Mouse (Mus musculus) hindbrain, embryonic 15.5 days (tissue): Measurements from ENCODE around the gene Il12rb2. TPM values are rescaled to one million over a fixed set of nuclear protein-coding genes. Genes with fewer than 3 reads are reported as not detected.

Experiments used
- ATAC-seq: fragments of 200-750 bp; cut with Nextera tagmentation; 2 replicates; pipeline ENCODE4 v1.8.0; 2017; ENCODE audit warnings: low read depth, moderate number of reproducible peaks, moderate TSS enrichment; ENCODE audit not compliant: low FRiP score
- H3K27ac ChIP-seq: fragments of 300-500 bp; sonication (generic); replicated peaks from 2 replicates; pipeline ENCODE4 v1.5.1; 2015; ENCODE audit warnings: mild to moderate bottlenecking, inconsistent platforms
- H3K27me3 ChIP-seq: fragments of 300-500 bp; sonication (generic); 2 replicates; pipeline ENCODE4 v1.6.1; 2015; ENCODE audit warnings: control low read depth, inconsistent platforms
- H3K36me3 ChIP-seq: fragments of 300-500 bp; sonication (generic); 2 replicates; pipeline ENCODE4 v1.6.1; 2015; ENCODE audit warnings: control low read depth, inconsistent platforms
- H3K4me1 ChIP-seq: fragments of 300-500 bp; sonication (generic); replicated peaks from 2 replicates; pipeline ENCODE4 v1.6.1; 2015; ENCODE audit warnings: control low read depth, inconsistent platforms
- H3K4me2 ChIP-seq: fragments of 300-500 bp; sonication (generic); 2 replicates; pipeline ENCODE4 v1.6.1; 2015; ENCODE audit warnings: moderate library complexity, mild to moderate bottlenecking, inconsistent platforms
- H3K4me3 ChIP-seq: fragments of 300-500 bp; sonication (generic); 2 replicates; pipeline ENCODE4 v1.5.1; 2015; ENCODE audit warnings: mild to moderate bottlenecking, inconsistent platforms
- H3K9ac ChIP-seq: fragments of 300-500 bp; sonication (generic); 2 replicates; pipeline ENCODE4 v1.6.1; 2015; ENCODE audit warnings: inconsistent platforms
- H3K9me3 ChIP-seq: fragments of 300-500 bp; sonication (generic); 2 replicates; pipeline ENCODE4 v1.6.1; 2016; ENCODE audit warnings: control low read depth, inconsistent platforms
- WGBS: fragments of 180-500 bp; shearing (Covaris S2); methylation state at CpG from one replicate; pipeline ENCODE4 v1.1.7; 2015; 5-methylcytosine and 5-hydroxymethylcytosine counted together
- polyA plus RNA-seq: library from polyadenylated mRNA; unstranded; fragments of >200 nt; fragmentation: Nextera tagmentation; extraction: Ambion mirVana; gene quantifications from 2 replicates; pipeline ENCODE4 v1.2.1, GENCODE M21; 2015

Il12rb2 gene
- polyA plus RNA-seq: not detected in 2 replicates

DNA sequence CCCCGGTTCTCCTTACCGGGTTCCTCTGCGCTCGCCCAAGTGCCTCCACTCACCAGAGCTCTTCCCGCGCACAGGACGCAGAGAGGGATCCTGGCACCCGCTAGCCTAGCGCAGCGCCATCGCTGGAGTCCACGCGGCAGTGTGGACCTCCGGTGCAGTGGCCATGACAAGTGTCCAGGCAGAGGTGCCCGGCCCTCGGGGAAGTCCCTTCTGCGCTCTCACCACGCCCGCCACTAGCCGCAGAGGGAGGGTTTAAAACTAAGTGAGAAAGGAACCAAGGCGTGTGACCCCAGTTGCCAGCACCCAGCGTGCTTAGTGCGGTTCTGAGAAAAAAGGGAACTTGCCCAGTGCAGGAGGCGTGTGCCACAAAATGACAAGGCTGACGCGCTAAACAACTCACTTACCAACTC, at the start of gene Il12rb2:
Gene Il12rb2 (minus strand): TSS at position 207 of the 410 bp plus-strand sequence.
- H3K4me3 ChIP-seq: peak within 1 kb of the TSS; percentile 31
- H3K4me2 ChIP-seq: peak within 1 kb of the TSS; percentile 70
- H3K36me3 ChIP-seq: no peaks in the 10 kb centered on the region
- H3K9ac ChIP-seq: no peak within 1 kb of the TSS
- WGBS: 4% methylated on average over 26 of the region's 26 CpGs
- no peak within 1 kb of the TSS for H3K27ac ChIP-seq
- H3K27me3 ChIP-seq: peaks cover 13% of the 10 kb centered on the region; the same call in 1 of the 2 replicates
- ATAC-seq: peak; percentile 42; the same call in 1 of the 2 replicates
- H3K9me3 ChIP-seq: no peaks in the 10 kb centered on the region
- H3K4me1 ChIP-seq: peaks cover 6% of the 10 kb centered on the region

DNA sequence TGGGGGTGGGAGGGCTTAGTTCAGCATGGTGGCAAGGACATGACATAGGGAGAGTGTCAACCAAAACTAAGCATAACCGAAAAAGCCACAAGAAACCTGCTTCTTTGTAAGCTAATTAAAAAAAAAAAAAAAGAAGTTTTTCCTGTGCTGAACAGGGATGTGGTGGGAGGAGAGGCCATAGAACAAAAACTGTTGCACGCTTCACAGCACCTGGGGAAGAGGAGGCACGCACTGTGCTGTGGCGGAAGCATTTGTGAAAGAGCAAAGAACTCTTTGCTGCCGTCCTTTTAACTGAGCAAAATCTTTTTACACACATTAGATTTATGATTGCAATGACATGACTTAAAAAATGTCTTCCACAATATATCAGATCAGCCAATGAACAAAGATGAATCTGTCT, 45.8 kb upstream of the Il12rb2 start:
- H3K36me3 ChIP-seq: no peaks in the 10 kb centered on the region
- no peaks in the 10 kb centered on the region for H3K4me1 ChIP-seq
- ATAC-seq: no peak
- no peak overlapping the region for H3K27ac ChIP-seq
- no peak overlapping the region for H3K4me3 ChIP-seq
- no peak overlapping the region for H3K4me2 ChIP-seq
- H3K27me3 ChIP-seq: no peaks in the 10 kb centered on the region
- H3K9me3 ChIP-seq: no peaks in the 10 kb centered on the region
- H3K9ac ChIP-seq: no peak overlapping the region
- WGBS: 56% methylated on average over 5 of the region's 5 CpGs

DNA sequence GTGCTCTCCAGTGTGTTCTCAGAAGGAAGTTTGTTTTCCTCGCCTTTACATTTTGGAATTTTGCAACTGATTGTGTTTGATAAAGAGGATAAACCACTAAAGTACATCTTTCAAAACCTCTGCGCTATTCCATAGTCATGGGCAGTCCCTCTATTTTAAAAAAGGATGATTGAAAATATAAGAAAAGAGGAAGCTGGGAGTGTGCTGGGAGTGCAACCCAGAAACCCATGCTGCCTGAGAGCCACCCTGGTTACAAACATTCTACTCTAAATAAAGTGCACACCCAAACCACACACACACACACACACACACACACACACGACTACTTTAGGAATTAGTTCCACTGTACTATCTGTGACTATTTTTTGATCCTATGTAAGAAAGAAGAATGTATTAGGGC, 40.6 kb upstream of the Il12rb2 start:
- no peaks in the 10 kb centered on the region for H3K36me3 ChIP-seq
- no peak overlapping the region for H3K4me2 ChIP-seq
- H3K27ac ChIP-seq: no peak overlapping the region
- ATAC-seq: no peak
- no peaks in the 10 kb centered on the region for H3K27me3 ChIP-seq
- H3K4me3 ChIP-seq: no peak overlapping the region
- WGBS: 89% methylated on average over 3 of the region's 3 CpGs
- H3K9me3 ChIP-seq: no peaks in the 10 kb centered on the region
- H3K4me1 ChIP-seq: no peaks in the 10 kb centered on the region
- no peak overlapping the region for H3K9ac ChIP-seq

DNA sequence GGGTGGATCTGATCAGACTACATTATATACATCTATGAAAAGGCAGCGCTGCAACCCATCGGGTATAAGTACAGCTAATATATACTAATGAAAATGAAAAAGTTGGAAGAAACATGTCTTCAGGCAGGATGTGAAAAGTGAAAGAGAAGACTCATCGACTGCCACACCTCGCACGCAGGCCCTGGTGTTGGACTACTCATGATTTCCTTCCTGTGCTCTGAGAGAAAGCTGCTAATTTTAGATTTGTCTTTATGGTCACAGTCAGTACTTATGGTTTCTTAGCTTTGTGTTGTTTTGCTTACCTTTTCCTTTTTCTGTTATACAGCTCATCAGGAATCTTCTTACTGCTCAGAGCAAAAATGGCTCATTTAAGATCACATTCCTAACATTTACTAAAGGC, 39.3 kb upstream of the Il12rb2 start:
- Histone ChIP-seq H3K4me1 (no peaks in the 10 kb centered on the region), H3K9ac (no peak overlapping the region), H3K27ac (no peak overlapping the region), H3K27me3 (no peaks in the 10 kb centered on the region), H3K36me3 (no peaks in the 10 kb centered on the region), H3K4me2 (no peak overlapping the region), H3K9me3 (no peaks in the 10 kb centered on the region), H3K4me3 (no peak overlapping the region)
- 91% methylated on average over 5 of the region's 5 CpGs for WGBS
- no peak for ATAC-seq

DNA sequence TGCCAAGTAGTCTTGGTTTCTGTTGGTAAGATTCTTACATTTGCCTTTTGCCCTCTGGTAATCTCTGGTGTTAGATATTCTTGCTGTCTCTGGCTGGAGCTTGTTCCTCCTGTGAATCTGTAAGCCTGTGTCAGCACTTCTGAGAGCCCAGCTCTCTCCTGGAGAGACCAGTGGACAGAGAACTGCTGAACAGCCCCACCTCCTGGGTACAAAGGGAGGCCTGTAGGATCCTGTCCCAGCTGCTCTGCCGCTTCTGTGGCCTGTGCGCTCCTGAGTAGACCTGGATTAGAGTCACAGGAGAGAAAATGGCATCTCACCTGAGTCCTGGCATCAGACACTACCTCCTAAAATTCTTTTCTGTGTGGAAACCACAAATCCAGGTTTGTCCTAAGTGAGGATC, 37.4 kb upstream of the Il12rb2 start:
- WGBS: 85% methylated on average over 2 of the region's 2 CpGs
- no peaks in the 10 kb centered on the region for H3K27me3 ChIP-seq
- no peaks in the 10 kb centered on the region for H3K9me3 ChIP-seq
- H3K9ac ChIP-seq: no peak overlapping the region
- ATAC-seq: no peak
- no peak overlapping the region for H3K27ac ChIP-seq
- H3K4me3 ChIP-seq: no peak overlapping the region
- H3K4me2 ChIP-seq: no peak overlapping the region
- H3K4me1 ChIP-seq: no peaks in the 10 kb centered on the region
- H3K36me3 ChIP-seq: no peaks in the 10 kb centered on the region

DNA sequence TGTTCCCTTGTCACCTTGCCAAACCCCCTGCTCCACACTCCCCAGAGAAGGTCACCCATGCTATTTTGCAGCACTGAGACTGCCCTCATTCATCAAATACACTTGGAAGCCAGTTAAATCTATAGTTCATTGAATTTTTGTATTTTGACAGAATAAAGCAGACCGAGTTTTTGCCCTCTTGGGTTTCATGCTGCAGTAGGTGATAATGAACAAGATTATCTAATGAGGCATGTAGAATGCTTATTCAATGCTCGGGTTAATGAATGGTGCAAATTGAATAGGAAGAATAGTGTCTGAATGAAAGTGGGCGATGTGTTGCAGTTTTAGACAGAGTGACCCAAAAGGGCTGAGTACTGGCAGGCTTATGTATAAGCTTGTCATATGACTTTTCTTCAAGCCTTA, 29.3 kb upstream of the Il12rb2 start:
- Histone ChIP-seq H3K4me3 (no peak overlapping the region), H3K27me3 (no peaks in the 10 kb centered on the region), H3K36me3 (no peaks in the 10 kb centered on the region), H3K27ac (no peak overlapping the region), H3K4me2 (0 out of 2 replicates have a peak overlapping the region, but pooled peaks have one; percentile 6), H3K9me3 (no peaks in the 10 kb centered on the region), H3K9ac (no peak overlapping the region), H3K4me1 (no peaks in the 10 kb centered on the region)
- WGBS: 20% methylated on average over 3 of the region's 3 CpGs
- peak; percentile 34; the same call in 1 of the 2 replicates for ATAC-seq

DNA sequence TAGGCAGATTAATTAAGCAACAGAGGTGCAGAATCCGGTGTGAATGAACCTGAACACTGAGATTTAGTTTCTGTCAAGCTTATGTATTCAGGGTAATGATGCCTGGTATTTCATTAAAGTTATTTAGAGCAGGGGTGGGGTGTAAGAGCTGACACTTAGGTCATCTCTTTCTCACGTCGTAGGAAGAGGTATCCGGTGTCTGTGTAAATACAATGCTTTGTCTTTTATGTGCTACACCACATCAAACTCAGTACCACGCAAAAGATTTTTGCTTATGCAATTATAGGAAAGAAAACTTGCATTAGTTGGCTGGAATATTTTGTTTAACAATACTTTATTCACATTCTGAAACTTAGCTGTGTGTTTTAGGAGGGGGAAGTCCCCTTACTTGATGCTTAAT, 23.6 kb upstream of the Il12rb2 start:
- 82% methylated on average over 5 of the region's 5 CpGs for whole genome bisulfite sequencing
- H3K4me2 ChIP-seq: no peak overlapping the region
- H3K4me1 ChIP-seq: no peaks in the 10 kb centered on the region
- no peak overlapping the region for H3K9ac ChIP-seq
- H3K27me3 ChIP-seq: no peaks in the 10 kb centered on the region
- no peak overlapping the region for H3K4me3 ChIP-seq
- no peaks in the 10 kb centered on the region for H3K9me3 ChIP-seq
- no peak overlapping the region for H3K27ac ChIP-seq
- no peaks in the 10 kb centered on the region for H3K36me3 ChIP-seq
- ATAC-seq: no peak

DNA sequence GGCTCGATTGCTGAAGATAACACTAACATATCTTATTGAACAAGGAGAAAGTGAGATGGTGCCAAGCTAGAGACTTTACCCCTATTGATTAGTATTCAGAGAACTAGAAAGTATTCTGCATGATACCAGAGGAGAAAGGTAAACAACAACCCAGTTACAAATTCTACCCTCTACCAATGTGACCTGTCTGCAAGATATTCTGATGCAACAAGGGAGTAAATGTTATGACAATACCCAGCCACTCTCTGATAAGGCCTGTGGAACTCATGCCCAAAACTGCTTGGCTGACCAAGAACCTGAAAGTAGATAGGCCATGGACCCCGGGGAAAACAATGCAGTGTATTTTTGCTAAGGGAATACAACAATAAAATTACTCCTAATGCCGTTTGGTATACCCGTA, 10.2 kb downstream of the Il12rb2 start:
- Histone ChIP-seq H3K4me3 (no peak overlapping the region), H3K27ac (no peak overlapping the region), H3K36me3 (no peaks in the 10 kb centered on the region), H3K4me2 (no peak overlapping the region), H3K9ac (no peak overlapping the region), H3K9me3 (no peaks in the 10 kb centered on the region), H3K27me3 (no peaks in the 10 kb centered on the region), H3K4me1 (no peaks in the 10 kb centered on the region)
- whole genome bisulfite sequencing: 97% methylated on average over 4 of the region's 4 CpGs
- no peak for ATAC-seq

DNA sequence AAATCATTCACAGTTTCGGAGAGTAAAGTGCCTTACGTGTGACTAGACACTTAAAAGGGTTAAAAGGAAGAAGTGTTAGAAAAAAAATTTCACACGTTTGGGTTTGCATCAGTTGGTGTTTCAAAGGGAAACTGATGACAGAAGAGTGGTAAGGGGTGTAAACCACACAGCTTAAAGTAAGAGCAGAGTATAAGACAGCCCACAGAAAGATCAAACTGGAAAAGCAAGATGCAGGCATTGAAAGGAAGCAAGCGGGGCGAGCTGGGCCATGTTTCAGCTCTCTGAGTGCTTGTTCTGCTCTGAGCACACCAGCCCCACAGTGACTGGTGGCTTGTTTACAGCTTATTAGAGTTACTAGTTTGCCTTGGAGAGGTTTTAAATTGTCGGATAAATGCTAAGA, 27.9 kb downstream of the Il12rb2 start:
- H3K27ac ChIP-seq: no peak overlapping the region
- no peaks in the 10 kb centered on the region for H3K27me3 ChIP-seq
- ATAC-seq: no peak
- no peaks in the 10 kb centered on the region for H3K9me3 ChIP-seq
- H3K9ac ChIP-seq: no peak overlapping the region
- no peaks in the 10 kb centered on the region for H3K4me1 ChIP-seq
- no peak overlapping the region for H3K4me2 ChIP-seq
- WGBS: 84% methylated on average over 6 of the region's 6 CpGs
- H3K36me3 ChIP-seq: no peaks in the 10 kb centered on the region
- no peak overlapping the region for H3K4me3 ChIP-seq

DNA sequence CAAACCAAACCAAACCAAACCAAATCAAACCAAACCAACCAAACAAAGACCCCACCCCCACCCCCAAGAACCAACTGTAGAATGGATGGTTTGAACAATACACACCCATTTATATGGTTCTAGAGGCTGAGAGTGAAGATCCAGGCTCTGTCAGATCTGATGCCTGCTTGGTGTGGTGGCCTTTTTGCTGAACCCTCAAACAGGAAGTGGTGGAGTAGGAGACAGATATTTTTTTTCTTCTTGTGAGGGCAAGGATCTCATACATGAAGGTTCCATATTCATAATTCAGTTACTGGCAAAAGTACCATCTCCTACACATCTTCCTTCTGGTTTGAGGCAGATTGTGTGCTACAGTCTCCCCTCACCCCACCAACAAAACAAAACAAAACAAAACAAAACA, 36.5 kb downstream of the Il12rb2 start:
- Histone ChIP-seq H3K9ac (no peak overlapping the region), H3K4me2 (no peak overlapping the region), H3K4me1 (no peaks in the 10 kb centered on the region), H3K4me3 (no peak overlapping the region), H3K36me3 (no peaks in the 10 kb centered on the region), H3K9me3 (no peaks in the 10 kb centered on the region), H3K27me3 (no peaks in the 10 kb centered on the region), H3K27ac (no peak overlapping the region)
- no peak for ATAC-seq

DNA sequence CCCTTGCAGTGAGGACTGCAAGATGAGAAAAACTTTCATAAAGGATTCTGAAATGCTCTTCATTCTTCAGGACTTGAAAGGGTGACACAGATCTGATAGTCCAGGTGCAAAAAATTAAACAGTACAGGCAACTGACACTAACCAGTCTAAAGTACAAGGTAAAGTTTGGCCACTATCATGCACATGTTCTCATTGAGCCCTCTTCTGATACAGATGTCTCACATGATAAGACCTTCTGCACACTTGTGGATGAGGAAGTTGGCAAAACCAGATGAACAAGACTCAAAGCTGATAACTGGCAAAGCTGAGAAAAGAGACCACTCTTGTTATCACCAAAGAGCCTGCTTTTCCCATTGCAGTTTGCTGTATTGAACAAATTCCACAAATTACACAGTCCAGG, 38.0 kb downstream of the Il12rb2 start:
- H3K27me3 ChIP-seq: no peaks in the 10 kb centered on the region
- H3K4me3 ChIP-seq: no peak overlapping the region
- no peak overlapping the region for H3K9ac ChIP-seq
- H3K4me2 ChIP-seq: no peak overlapping the region
- no peaks in the 10 kb centered on the region for H3K4me1 ChIP-seq
- no peaks in the 10 kb centered on the region for H3K9me3 ChIP-seq
- H3K36me3 ChIP-seq: no peaks in the 10 kb centered on the region
- H3K27ac ChIP-seq: no peak overlapping the region
- ATAC-seq: no peak

DNA sequence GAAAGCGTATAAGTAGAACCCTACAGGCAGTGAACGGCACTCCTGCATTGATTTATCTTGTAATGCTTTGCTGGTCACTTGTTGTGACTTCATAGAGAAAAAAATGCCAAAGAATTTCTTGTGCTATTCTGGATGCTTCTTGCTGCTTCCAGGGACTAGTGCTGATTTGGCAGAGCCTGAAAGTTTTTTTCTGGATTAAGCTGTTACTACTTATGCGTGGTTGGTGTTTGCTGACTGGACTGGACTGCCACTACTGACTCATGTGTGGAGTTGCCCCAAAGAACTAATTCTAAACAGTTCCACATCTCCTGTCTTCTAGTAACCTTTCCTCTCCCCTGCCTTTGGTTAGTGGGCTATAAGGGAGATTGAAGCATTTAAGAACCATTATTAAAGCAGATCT, 52.2 kb downstream of the Il12rb2 start:
- 90% methylated on average over 3 of the region's 3 CpGs for WGBS
- no peak for ATAC-seq
- Histone ChIP-seq H3K9ac (no peak overlapping the region), H3K9me3 (no peaks in the 10 kb centered on the region), H3K4me3 (no peak overlapping the region), H3K27me3 (no peaks in the 10 kb centered on the region), H3K4me2 (no peak overlapping the region), H3K4me1 (no peaks in the 10 kb centered on the region), H3K36me3 (no peaks in the 10 kb centered on the region), H3K27ac (no peak overlapping the region)

DNA sequence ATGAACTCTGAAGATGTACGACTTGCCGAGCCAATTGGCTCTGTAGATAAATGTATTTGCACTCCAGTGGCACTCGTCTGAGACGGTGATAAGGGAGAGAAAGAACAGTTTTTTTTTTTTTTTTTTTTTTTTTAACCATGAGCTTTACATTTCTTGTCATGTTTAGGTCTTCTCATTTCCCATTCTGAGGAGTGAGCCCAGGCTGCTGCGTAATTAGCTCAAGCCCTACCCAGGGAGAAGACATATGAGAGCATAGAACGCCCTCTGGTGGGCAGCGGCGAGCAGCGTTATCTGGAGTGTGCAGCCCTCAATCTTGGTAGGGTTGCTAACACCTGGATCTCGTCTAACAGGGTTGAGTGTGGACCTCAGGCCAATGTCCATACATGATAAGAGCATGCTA, 57.5 kb downstream of the Il12rb2 start:
- Histone ChIP-seq H3K9ac (no peak overlapping the region), H3K27me3 (no peaks in the 10 kb centered on the region), H3K27ac (no peak overlapping the region), H3K4me1 (no peaks in the 10 kb centered on the region), H3K4me2 (no peak overlapping the region), H3K4me3 (no peak overlapping the region), H3K9me3 (no peaks in the 10 kb centered on the region), H3K36me3 (no peaks in the 10 kb centered on the region)
- WGBS: 33% methylated on average over 10 of the region's 10 CpGs
- ATAC-seq: no peak
